Mouse (Mus musculus) testis, postnatal 14 days (tissue): ENCODE measurements around the gene Aip.

Source experiments
- DNase-seq: peaks from one replicate; pipeline ENCODE4 v3.0.0; 2021; ENCODE audit warnings: low spot score

Gene Aip

DNA sequence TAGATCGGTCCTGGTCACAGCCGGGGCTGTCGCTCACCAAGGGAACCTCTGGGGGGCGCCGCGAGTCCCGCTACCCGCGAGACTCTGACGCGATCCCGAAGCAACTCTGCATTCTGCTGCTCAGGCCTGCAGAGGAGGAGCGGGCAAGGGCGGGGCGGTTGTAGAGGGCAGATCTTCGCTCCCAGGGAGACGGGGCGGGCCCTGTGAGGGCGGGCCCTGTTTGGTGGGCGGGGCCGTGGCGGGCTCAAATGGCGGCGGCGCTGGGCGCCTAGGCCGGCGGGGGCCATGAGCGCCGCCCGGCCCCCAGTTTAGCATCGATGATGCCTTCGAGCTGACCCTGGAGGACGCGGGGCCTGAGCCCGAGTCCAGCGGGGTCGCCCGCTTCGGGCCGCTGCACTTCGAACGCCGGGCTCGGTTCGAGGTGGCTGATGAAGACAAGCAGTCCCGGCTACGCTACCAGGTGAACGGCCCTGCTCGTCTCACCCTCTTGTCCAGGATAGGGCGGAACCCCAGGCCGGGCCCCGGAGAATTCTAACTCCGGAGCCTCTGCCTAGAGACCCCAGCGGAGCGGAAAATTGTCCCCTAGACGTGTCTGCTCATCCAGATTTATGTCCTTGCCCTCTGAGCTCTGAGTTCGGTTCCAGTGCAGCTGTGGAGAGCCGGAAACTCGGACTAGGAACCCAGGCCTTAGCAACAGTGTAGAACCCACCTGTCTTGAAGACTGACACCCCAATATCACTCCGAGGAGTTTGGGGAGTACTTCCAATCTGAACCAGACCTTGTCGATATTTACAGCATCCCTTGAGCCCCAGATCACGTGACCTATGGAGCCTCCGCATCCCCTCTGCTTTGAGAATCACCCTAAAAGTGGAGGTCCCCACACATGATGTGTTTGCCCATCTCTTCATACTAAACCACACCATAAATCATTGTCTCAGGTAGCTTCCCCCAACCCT is at the start of gene Aip:
Aip (minus strand) TSS at position 118 of the 956 bp plus-strand sequence.
- DNase-seq = peak; percentile 99

DNA sequence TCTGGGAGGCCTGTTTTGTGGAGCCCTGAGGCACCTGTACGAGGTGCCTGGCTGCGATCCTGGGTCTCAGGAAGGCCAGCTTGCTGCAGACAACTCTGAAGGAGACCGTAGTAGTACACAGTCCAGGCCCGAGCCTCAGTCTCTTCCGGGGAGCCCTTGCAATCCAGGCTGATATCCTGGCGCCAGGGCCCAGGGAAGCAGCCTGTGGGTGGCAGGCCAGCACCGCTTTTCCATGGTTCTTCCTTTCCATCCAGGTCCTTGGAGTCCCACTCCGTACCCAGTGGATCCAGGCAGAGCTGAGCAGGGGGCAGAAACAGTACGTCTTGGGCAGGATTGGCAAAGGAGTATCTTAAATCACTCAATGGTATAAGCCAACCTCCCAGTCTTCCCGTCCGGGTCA is 47.3 kb upstream of the Aip start:
- no peak for DNase-seq

DNA sequence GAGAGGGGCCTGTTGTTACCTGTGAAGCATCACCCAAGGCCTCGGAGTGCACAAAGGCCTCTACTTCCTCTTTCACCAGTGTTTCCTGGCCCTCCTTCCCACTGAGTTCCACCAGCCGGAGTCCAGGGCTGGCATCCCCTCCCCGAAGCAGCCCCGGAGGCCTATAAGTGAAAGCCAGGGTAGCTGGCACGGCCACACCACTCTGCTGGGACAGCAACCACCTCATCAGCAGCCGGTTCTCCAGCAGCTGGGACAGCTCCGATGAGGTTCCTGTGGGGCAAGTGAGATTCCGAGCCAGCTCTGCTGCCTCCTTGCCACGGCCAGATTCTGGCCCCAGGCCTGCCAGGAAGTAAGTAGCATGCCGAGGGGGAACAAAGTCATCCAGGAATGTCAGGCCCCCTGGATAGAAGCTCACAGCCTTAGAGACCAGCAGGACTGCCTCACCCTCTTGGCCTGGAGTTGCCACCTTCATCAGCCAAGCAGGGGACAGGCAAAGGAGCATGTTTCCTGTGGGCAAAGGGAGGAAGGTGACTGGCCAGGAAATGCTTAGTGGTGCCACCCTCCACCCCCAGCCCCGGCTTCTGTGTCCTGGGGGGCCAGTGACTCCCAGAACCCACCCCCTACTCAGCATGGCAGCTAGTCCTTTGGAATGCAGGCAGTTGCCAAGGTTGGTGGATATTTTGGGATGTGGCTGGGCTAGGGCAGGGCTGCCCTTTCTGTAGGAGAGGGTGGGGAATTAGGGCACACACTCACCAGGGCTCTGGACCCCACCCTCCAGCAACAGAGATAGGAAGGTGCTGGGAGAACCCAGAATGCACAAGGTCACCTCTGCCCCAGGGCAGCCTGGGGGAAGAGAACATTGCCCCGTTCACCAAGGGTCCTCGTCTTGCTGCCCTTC is 46.0 kb upstream of the Aip start:
- DNase-seq = no peak

DNA sequence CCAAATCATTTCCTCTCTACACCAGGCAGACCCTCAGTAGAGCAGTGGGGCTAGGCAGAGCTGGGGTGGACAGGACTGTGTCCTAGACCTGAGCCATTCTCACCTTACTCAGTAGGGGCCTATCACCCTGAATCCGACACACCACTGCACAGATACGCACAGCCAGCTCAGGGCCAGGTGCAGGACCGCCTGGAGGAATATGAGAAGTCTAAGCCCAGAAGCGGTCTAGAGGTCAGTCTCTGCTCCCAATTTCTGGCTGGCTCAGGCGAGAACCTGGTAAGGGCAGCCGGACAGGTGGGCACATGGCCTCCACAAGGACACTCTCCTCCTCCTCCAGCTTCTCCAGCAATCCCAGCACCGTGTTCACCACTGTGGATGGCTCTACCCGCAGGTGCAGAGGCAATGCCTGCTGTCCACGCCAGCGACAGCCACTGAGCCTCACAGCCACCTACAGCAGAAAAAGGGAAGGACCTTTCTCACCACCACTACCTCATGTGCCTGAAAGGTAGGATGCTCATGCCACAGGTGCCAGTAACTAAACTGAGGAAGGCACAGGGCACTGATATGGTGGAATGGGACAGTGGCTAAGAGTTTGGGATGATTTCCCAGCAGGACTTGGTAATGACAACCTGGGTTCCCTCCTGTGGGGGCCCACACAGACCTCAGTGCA is 45.2 kb upstream of the Aip start:
- no peak for DNase-seq

DNA sequence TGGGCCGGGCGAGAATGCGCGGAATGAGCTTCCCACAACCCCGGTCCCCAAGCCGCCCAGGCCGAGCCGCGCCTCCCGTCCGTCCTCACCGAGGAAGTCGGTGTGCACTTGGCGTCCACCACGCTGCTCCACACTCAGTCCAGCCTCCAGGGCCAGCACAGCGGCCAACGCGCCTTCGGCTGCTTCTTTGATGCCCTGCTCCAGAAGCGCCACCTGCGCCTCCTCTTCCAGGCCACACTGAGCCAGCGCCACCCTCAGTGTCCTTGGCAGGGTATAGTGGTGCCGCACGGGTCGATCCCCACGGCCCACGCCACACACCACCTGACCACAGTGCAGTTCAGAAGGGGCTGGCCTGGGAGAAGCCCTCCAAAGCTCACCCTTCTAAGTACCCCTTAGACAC is 44.2 kb upstream of the Aip start:
- no peak for DNase-seq

DNA sequence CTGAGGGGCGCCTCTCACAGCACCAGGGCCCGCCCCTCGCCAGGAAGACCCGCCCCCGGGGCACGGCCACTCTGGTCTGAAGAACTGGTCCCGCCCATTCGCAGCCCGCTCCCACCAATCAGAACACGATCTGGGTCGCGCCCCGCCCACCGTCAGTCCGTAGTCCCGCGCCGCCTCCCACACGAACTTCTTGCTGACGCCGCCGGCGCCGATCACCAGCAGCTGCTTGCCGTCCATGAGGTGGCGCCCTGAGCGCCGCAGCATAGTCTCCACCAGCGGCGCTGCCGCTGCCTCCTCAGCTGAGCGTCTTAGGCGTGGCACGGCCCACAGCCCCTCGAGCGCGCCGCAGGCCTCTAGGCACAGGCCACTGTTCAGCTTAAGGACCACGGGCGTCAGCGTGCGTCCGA is 43.7 kb upstream of the Aip start:
- peak; percentile 99 for DNase-seq

DNA sequence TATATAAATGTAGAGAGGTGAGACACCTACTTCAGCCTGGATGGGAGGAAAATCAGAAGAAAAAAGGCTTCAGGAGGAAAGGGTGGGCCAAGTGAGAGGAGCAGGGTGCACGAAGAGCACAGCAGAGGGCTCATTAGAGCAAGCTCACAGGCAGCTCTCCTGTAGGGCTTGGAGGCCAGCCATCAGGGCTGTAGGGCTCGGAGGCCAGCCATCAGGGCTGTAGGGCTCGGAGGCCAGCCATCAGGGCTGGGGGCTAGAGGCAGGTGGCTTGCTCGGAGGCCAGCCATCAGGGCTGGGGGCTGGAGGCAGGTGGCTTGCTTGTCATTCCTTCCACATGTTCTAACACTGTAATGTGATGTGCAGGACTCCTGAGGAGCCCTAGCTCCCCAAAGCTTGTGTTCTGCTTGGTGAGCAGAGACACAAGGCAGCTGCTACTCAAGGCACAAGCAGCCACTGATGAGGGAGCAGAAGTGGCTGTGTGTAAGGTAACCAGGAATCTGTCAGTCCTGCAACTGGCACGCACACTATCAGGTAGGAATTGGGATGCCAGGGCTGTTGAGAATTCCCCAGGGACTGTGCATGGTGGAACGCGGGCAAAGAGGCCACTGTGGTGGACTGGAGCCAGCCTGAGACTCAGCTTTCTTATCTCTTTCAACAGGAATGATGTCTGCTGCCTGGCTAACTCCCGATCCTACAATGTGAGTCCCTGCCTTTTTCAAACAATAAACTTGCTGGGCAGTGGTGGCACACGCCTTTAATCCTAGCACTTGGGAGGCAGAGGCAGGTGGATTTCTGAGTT is 41.2 kb upstream of the Aip start:
- DNase-seq = no peak

DNA sequence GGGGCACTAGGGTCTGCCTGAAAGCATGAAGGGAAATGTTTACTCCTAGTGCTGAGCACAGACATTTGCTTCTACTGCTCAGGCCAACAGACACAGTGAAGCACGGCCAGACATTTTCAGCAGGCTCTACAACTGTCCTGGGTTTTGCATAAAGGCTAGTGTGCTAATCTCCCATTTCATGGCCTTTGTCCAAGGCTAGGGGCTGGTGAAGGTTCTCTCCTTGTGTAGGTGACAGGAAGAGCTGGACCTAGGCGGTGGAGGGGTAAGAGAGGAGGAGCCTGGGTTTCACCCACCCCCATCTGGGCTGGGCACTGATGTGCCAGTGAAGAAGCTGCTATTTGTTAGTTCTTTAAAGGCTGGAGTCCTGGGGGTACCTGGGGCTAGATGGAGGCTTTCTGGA is 39.1 kb upstream of the Aip start:
- no peak for DNase-seq

DNA sequence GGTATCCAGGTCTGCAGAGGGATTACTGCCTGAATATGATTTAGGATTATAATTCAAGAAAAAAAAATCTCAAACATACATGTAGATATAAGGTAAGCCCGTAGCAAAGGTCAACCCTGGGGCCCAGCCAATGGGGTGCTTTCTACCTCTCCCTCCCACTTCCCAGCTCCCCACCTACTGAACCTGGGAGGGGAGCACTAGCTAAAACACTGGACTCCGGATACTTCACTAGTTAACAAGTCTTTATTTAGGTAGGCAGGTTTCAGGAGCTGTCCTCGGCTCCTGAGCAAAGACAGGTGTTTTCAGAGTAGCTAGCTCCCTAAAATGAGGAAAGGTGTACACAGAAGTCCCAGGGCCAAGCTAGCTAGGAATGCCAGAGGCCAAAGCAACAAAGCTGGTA is 38.4 kb upstream of the Aip start:
- DNase-seq = no peak

DNA sequence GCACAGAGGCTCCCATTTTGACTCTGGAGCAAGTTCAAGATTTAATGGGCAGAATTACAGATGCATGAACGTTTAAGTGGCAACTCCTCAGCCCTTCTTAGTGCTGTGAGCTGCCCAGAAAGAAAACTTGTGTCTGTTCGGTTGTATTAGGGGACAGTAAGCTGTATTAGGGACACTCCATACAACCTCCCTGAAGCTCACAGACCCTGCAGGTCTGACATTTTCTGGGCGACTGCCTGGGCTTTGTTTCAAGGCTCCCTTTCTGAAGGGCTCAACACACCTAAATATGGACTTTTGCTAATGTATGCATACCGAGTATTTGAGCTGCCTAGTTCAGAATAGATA is 37.9 kb upstream of the Aip start:
- DNase-seq = no peak

DNA sequence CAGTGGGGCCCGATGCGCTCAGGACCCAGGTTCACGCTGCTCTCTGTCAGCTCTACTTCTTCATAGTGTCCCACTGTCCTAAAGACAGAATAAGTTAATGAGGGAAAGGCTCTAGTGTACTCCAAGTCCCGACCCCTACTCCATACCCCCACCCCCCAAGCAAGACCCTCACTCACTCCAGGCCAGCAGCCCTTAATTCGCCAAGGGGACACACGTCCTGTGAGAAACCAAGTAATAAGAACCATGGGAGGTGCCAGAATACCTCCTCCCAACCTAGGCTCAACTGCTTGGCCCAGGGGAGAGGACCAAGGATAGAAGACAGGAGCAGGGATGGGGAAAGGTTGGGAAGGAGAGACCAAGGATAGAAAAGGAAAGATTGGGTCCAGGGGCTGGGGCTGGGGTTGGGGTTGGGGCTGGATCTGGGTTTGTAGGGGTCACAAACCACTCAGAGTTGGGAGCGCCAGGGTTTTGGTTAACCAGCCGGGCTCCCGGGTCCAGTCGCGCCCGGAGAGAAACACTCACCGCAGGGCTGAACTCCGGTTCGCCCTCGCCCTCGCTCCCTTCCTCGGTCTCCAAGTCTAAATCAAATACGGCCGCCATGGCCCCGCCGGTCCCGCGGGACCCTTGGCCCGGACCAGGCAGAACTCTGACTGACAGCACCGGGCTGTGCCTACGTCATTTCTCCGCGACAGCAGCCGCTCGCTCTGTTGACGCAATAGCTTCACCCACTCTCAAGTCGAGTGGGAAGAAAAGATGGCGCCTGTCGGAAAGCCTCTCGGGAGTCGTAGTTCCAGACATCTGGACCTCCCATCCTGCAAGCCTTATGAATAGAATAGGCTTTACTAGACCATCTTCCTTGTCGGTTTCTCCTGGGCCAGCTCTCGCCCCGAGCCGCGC is 37.2 kb upstream of the Aip start, which contains the start of gene Rps6kb2:
Rps6kb2 (minus strand) TSS at position 709 of the 897 bp plus-strand sequence.
- DNase-seq = peak; percentile 96

DNA sequence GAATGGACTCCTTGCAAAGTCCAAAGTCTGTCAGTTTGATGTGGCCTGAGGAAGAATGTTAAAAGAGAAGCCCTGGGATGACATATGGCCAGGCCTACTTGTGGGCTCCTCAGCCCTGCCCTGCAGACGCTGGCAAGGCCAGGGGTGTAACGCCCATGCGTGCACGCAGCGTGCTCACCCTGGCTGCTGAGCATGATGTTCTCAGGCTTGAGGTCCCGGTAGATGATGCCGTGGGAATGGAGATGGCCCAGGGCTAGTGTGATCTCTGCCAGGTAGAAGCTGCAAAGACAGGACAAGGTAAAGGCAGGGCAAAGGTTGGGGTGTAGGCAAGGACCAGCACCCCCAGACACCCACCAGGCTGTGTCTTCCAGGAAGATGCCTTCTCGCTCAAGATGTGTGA is 33.4 kb upstream of the Aip start:
- no peak for DNase-seq

DNA sequence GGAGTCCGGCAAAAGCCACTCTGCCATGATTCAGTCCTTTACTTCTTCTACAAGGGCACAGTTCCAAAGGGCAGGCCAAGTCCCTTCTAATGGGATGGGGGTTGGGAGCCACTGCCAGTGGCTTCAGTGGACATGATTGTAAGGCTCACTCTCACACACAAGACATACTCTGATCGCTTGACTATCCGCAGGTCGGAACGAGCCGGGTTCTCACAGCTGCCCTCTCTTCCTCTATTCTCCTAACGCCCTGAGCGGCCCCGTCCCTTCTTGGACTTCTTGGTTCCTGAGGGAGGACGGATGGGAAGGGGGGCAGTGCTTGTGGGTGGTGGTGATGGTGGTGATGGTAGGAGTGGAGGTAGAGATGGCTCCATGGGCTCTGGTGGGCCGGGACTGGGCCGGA is 31.1 kb upstream of the Aip start:
- no peak for DNase-seq

DNA sequence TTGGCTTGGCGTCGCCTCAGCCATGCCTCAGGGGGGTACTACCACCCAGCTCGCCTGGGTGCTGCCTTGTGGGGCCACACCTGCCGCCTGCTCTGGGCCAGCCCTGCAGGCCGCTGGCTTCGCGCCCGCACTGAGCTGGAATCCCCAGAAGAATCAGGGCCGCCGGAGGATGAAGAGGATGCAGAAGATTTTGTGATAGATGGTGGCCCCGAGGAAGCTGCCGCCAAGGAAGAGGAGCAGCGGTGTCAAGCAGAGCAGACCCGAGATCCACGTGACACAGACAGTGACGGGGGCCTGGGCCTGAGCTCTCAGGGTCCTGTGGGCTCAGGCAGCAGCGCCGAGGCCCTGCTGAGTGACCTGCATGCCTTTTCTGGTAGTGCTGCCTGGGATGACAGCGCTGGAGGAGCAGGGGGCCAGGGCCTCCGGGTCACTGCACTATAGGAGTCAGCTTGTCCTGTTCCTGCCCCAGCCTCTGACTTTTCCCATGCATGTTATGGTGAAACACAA is 30.5 kb upstream of the Aip start:
- DNase-seq = no peak

DNA sequence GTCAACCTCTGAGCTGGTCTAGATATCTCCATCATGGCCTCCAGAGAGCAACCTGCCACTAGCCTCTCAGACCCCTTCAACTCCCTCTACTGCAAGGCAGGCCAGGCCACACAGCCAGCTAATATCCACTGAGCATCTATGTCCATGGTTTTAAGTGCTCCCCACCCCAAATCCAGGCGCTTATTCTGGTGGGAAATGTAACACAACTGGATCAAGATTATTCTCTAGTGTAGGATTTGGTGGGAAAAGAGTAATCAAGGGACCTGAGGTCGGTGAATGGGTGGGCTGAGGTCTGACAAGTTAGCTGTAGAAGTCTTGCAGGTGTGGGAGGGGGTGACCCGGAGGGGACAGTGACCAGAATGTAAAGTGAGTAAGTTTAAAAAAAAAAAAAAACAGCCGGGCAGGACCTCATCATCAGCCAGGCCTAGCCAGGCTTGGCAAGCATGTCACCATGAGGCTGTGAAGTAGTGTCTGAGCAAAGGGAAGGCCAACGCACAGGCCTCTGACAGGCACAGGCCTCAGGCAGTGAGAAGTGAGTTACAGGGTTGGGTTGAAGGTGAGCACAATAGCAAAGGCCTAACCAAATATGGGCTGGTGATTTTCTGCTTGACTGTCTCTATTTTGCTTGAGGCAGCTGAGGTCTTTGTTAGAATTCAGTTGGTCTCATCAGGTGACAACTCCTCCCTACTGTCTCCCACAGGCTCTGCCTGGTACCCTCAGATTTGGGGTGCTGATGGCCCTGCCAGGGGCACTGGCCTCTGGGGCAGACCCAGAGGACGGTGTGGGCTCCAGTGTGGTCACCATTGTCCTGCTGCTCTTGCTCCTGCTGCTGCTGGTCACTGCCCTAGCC is 29.8 kb upstream of the Aip start:
- no peak for DNase-seq

DNA sequence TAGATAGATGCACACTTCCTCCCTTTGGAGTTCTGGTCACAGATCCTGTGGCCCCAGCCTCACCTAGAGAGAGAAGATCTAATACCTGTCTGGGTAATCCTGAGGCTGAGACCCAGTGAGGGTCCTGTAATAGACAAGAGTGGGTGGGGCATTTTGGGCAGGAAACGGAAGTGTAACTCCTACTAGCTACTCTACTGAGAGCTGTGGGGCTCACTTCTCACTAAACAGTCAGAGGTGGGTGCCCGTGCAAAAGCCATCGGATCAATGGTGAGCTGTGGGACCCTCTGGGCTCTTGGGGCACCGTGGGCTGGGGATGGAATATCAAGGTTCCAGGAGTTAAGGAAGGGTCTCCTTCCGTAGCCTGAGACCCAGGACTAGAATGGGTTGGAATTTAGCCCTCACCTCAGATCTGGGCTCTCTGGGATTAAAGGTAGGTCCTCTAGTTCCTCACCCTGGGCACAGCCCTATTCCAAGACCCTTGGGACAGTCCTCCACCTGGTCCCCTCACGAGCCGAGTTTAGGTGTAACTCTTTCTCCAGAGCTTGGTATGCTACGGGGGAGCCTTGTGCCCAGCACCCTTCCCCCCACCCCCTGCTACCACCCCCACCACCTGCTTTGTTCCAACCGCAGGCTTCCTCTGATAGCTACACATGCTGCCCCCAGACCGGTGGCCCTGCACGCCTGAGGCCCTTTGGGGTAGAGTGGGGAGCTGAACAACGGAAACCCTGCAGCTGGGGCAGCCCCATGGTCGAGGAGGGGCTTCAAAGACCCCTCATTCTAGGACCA is 29.0 kb upstream of the Aip start:
- no peak for DNase-seq

DNA sequence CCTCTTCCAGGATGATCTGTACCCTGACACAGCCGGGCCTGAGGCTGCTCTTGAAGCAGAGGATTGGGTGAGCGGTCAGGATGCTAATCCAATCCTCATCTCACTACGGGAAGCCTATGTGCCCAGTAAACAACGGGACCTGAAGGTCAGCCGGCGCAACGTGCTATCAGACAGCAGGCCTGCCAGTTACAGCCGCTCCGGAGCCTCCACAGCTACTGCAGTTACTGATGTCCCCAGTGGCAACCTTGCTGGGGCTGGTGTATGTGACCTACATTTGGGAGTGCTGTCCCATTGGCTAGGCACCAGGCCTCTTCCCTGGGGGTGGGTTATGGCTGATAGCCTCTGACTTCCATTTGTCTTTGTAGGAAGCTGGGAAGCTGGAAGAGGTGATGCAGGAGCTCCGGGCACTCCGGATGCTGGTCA is 27.6 kb upstream of the Aip start, which contains the start of gene Ptprcap:
Ptprcap (plus strand) TSS at position 373 of the 423 bp plus-strand sequence.
- no peak for DNase-seq

DNA sequence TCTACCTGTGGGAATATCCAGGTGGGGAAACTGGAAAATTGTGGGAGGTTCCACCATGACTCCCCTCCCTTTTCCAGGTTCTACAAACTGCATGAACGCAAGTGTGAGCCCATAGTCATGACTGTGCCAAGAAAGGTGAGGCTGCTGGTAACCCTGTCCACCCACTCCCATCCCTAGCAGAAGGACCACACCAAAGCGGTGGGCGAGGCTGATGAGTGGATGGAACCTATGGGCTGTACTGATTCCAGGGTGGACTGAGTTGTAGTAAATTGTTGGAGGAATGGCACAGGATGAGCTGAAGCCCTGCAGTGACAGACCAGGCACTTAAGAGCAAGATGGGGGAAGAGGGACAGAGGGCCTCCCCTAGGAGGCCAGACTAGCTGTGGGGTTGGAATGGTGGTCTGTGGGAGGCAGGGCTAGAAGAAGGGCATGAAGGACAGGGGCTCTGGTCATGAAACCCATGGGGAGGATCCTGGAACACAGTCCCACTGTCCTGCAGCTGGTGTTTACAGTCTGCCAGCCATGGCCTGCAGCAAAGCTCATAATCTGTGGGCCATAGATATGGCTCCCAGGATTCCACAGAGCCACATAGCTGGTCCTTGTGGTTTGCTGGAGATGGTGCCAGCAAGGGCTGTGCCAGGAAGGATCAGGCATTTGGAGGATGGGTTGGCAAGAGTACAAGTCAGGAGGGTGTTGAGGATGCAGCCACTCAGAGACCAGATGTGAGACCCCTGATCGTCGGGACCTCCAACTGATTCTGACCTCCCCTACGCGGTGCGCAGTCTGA is 27.0 kb upstream of the Aip start:
- no peak for DNase-seq
